Mouse (Mus musculus) small intestine, adult 2 months (tissue): ENCODE results near the gene Gm10322.

Experiments used
- CTCF ChIP-seq: fragments of 200-500 bp; IDR thresholded peaks from 2 replicates; pipeline ENCODE4 v1.5.1; 2012; ENCODE audit warnings: low read depth, mild to moderate bottlenecking, control low read depth, inconsistent platforms, low read length, moderate library complexity, mixed read lengths; ENCODE audit not compliant: insufficient replicate concordance, insufficient read length; ENCODE audit errors: extremely low read depth
- POLR2A ChIP-seq: fragments of 200-500 bp; IDR thresholded peaks from 2 replicates; pipeline ENCODE4 v1.6.1; 2012; ENCODE audit warnings: low read depth, mild to moderate bottlenecking, control low read depth, inconsistent platforms, low read length, moderate library complexity

DNA sequence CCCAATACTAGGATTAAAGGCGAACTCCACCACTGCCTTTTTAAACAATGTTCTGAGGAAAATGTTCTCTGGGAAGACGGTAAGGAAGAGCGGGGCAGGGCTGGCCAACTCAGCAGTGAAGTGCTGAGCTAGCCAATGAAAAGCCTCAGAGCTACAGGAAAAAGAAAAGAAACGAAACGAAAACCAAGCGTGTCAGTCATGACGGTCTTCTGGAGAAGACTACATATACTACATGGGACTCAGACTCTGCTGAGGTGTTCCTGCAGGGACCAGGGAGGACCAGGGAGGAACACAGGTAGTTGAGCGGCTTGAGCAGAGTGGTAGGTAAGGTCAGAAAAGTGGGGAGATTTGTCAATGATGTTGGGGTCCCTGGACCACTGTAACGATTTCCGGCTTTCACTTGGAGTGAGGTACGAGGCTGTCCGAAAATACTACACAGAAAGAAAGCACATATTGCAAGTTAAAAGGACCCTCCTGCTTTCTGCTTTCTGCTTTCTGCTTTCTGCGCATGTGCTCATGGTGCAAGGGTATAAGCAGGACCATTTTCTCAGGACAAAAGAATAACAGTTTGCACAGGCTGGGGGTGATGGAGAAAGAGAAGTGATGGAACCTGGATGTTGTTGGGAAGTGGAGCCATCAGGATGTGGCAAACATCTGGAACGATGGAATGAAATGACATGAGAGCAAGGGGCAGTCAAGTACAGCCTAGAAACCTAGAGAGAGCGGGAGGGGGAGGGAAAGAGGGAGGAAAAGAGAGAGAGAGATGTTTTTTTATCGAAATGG, 21.1 kb downstream of the Gm10322 start:
- TF ChIP-seq CTCF: no peak
- TF ChIP-seq POLR2A: peak; percentile 37; the same call in 1 of the 2 replicates
